Mouse (Mus musculus) myocyte (in vitro differentiated cells): Measurements from ENCODE around the gene Rpl41. TPM values are rescaled to one million over a fixed set of nuclear protein-coding genes. Genes with fewer than 3 reads are reported as not detected.

ENCODE experiments used
- H3K27me3 ChIP-seq: one replicate; pipeline ENCODE4 v1.6.1; 2011; ENCODE audit not compliant: control insufficient read depth, insufficient read depth, insufficient read length
- H3K36me3 ChIP-seq: one replicate; pipeline ENCODE4 v1.6.1; 2011; ENCODE audit not compliant: control insufficient read depth, insufficient read depth
- H3K4me2 ChIP-seq: one replicate; pipeline ENCODE4 v1.6.1; 2011; ENCODE audit warnings: low read depth, control low read depth
- H3K4me3 ChIP-seq: one replicate; pipeline ENCODE4 v1.5.1; 2011; ENCODE audit warnings: mild to moderate bottlenecking, control low read depth, moderate library complexity
- H3K79me2 ChIP-seq: one replicate; pipeline ENCODE4 v1.6.1; 2011; ENCODE audit not compliant: control insufficient read depth, insufficient read depth
- H3ac ChIP-seq: one replicate; pipeline ENCODE4 v1.6.1; 2011; ENCODE audit not compliant: control insufficient read depth, insufficient read length
- CEBPB ChIP-seq: IDR thresholded peaks from 2 replicates; pipeline ENCODE4 v1.6.1; 2011; ENCODE audit warnings: mild to moderate bottlenecking, moderate library complexity; ENCODE audit not compliant: poor library complexity, insufficient read depth, severe bottlenecking
- E2F4 ChIP-seq: IDR thresholded peaks from one replicate; pipeline ENCODE4 v1.6.1; 2011; ENCODE audit warnings: mild to moderate bottlenecking, control low read depth, moderate library complexity; ENCODE audit not compliant: insufficient read depth
- MAX ChIP-seq: IDR thresholded peaks from one replicate; pipeline ENCODE4 v1.6.1; 2011; ENCODE audit warnings: low read depth, mild to moderate bottlenecking, control low read depth
- MYOD1 ChIP-seq, 3 experiments: IDR thresholded peaks; one replicate each; pipeline ENCODE4 v1.6.1; 2011; ENCODE audit warnings: control low read depth in 2 of 3, low read depth in 2 of 3, mild to moderate bottlenecking in 2 of 3, moderate library complexity in 1 of 3; ENCODE audit not compliant: insufficient read length in 2 of 3, control insufficient read depth in 1 of 3
- MYOG ChIP-seq, 3 experiments: IDR thresholded peaks; one replicate each; pipeline ENCODE4 v1.6.1; 2011; ENCODE audit warnings: control low read depth in 2 of 3, low read depth in 2 of 3, mild to moderate bottlenecking in 2 of 3; ENCODE audit not compliant: insufficient read length in 2 of 3, control insufficient read depth in 1 of 3, insufficient read depth in 1 of 3
- POLR2A ChIP-seq: IDR thresholded peaks from one replicate; pipeline ENCODE4 v1.6.1; 2011; ENCODE audit warnings: low read depth, mild to moderate bottlenecking, control low read depth, moderate library complexity; ENCODE audit not compliant: insufficient read length
- POLR2AphosphoS2 ChIP-seq: IDR thresholded peaks from one replicate; pipeline ENCODE4 v1.6.1; 2011; ENCODE audit warnings: low read depth, control low read depth; ENCODE audit not compliant: insufficient read length
- REST ChIP-seq: IDR thresholded peaks from one replicate; pipeline ENCODE4 v1.6.1; 2011; ENCODE audit warnings: mild to moderate bottlenecking, control low read depth, moderate library complexity; ENCODE audit not compliant: insufficient read depth, insufficient read length
- SRF ChIP-seq: IDR thresholded peaks from one replicate; pipeline ENCODE4 v1.6.1; 2011; ENCODE audit warnings: low read depth; ENCODE audit not compliant: control insufficient read depth, insufficient read length
- TCF12 ChIP-seq: IDR thresholded peaks from one replicate; pipeline ENCODE4 v1.6.1; 2011; ENCODE audit warnings: mild to moderate bottlenecking, control low read depth; ENCODE audit not compliant: poor library complexity, insufficient read depth, severe bottlenecking
- TCF3 ChIP-seq: IDR thresholded peaks from one replicate; pipeline ENCODE4 v1.6.1; 2011; ENCODE audit warnings: low read depth, control low read depth; ENCODE audit not compliant: insufficient read length
- USF1 ChIP-seq: IDR thresholded peaks from one replicate; pipeline ENCODE4 v1.6.1; 2011; ENCODE audit warnings: low read depth, mild to moderate bottlenecking, control low read depth, moderate library complexity
- polyA plus RNA-seq: library from polyadenylated mRNA; unstranded; fragments of >200 nt; fragmentation: generic; extraction: Trizol; gene quantifications from one replicate; pipeline ENCODE4 v1.2.1, GENCODE M21; 2012; ENCODE audit warnings: missing spikeins

The Rpl41 gene
- polyA plus RNA-seq, 1 experiment, result 12,553 TPM

DNA sequence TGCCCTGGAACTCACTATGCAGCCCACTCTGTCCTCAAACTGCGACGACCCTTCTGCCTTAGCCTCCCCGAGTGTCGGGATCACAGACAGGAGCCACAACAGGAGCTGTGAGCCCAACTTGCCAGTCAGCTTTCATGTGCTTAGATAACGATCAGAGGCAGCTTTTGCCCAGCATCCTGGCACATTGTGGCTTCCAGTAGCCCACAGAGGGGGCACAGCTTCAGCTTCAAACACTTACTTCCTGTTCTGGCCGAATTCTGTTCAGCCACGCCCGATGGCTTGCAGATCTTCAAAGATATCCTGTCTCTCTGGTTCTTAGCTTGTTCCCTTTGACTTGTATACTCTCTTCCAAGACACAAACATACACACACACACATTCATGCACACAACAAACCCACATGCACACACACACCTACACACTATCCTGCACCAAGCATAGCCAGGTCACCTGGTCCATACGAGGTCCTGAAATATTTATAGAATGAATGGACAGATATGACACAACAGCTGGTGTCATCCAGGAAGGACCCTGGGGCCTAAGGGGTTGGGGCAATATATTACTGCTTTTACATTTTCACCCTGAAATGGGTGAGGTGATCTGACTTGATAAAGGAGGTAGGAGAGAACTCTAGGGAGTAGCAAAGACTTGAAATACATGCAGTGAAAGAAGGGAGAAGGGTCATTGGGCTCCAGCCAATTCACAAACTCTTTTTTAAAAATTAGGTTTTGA is 44.3 kb downstream of the Rpl41 start:
- Histone ChIP-seq H3K79me2 (no peaks in the 10 kb centered on the region), H3ac (no peak overlapping the region), H3K27me3 (no peaks in the 10 kb centered on the region), H3K36me3 (peaks cover 8% of the 10 kb centered on the region), H3K4me2 (peak overlapping the region; percentile 25), H3K4me3 (no peak overlapping the region)
- TF ChIP-seq TCF3 (no peak), MYOG (IDR thresholded peaks at IDR 0.05; ENCODE audit: control insufficient read depth in 1 of 3, insufficient read depth in 1 of 3, insufficient read length in 2 of 3, low read depth in 2 of 3) (peak in 1 of 3 experiments; percentile 4), CEBPB (no peak), REST (no peak)

DNA sequence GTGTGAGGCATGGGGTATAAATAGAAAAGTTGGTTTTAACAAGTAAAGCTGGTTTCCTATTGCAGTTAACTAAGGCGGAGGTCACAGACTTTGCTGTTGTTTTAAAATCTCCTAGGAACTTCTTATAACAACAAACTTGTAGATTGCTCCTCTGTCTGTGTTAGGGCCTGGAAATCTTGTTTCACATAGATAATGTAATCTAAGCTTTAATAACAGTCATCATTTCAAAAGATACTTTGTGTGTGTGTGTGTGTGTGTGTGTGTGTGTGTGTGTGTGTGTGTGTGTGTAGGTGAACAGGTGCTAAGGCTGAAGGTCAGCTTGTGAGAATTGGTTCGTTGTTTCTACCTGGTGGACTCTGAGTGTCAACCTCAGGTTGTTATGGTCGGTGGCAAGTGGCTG is 45.1 kb downstream of the Rpl41 start:
- Histone ChIP-seq H3K4me3 (no peak overlapping the region), H3K36me3 (peaks cover under 1% of the 10 kb centered on the region), H3K27me3 (no peaks in the 10 kb centered on the region), H3K79me2 (no peaks in the 10 kb centered on the region), H3ac (no peak overlapping the region), H3K4me2 (peak overlapping the region; percentile 25)
- TF ChIP-seq USF1 (no peak), POLR2AphosphoS2 (no peak), MYOD1 (IDR thresholded peaks at IDR 0.05; ENCODE audit: control insufficient read depth in 1 of 3, insufficient read length in 2 of 3, low read depth in 2 of 3) (no peak), CEBPB (no peak), POLR2A (no peak), TCF3 (no peak), E2F4 (no peak), TCF12 (no peak), SRF (no peak), REST (no peak), MAX (no peak), MYOG (IDR thresholded peaks at IDR 0.05; ENCODE audit: control insufficient read depth in 1 of 3, insufficient read depth in 1 of 3, insufficient read length in 2 of 3, low read depth in 2 of 3) (no peak)

DNA sequence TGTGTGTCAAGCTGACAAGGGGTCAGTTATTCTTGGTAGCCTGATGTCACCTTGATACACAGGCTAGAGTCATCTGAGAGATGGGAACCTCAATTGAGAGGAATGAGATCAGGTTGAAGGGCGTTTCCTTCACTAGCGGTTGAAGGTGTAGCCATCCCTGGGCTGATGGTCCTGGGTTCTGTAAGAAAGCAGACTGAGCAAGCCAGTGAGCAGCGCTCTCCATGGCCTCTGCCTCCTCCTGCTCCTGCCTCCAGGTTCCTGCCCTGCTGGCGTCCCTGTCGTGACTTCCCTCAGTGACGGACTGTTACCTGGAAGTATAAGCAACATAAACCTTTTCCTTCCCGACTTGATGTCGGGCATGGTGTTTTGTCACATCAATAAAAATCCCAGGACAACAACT is 45.6 kb downstream of the Rpl41 start:
- no peak for TF ChIP-seq USF1
- TF ChIP-seq TCF12, result no peak
- no peak for TF ChIP-seq SRF
- TF ChIP-seq REST, result no peak
- TF ChIP-seq MYOD1 (IDR thresholded peaks at IDR 0.05; ENCODE audit: control insufficient read depth in 1 of 3, insufficient read length in 2 of 3, low read depth in 2 of 3), result no peak
- no peak for TF ChIP-seq E2F4
- no peak for TF ChIP-seq POLR2A
- TF ChIP-seq POLR2AphosphoS2, result no peak
- no peak for TF ChIP-seq MAX
- TF ChIP-seq CEBPB, result no peak
- no peak for TF ChIP-seq TCF3
- no peak for TF ChIP-seq MYOG (IDR thresholded peaks at IDR 0.05; ENCODE audit: control insufficient read depth in 1 of 3, insufficient read depth in 1 of 3, insufficient read length in 2 of 3, low read depth in 2 of 3)
- Histone ChIP-seq H3K4me2 (peak overlapping the region; percentile 34), H3K36me3 (no peaks in the 10 kb centered on the region), H3K27me3 (no peaks in the 10 kb centered on the region), H3K4me3 (no peak overlapping the region), H3K79me2 (no peaks in the 10 kb centered on the region), H3ac (no peak overlapping the region)

DNA sequence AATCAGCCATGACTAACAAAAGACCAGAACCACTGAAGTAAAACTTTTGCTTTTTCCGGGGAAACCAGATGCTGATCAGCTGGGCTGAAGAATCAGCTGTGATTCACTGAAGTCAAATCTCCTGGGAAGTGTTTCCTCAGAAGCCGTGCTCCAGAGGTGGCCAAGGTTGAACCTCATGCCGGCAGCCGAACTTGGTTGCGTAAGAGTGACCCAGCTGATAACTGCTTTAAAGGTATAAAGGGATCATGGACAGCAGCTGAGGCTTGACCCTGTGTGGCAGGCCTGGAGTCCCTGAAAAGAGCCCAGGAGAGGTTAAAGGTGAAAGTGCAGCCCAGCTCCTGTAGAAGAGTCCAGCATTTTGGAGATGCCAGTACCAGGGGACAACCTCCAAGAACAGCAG is 46.8 kb downstream of the Rpl41 start:
- H3K27me3 ChIP-seq, result no peaks in the 10 kb centered on the region
- no peak overlapping the region for H3K4me3 ChIP-seq
- H3ac ChIP-seq, result no peak overlapping the region
- no peaks in the 10 kb centered on the region for H3K36me3 ChIP-seq
- TF ChIP-seq CEBPB, result peak; percentile 72
- TF ChIP-seq USF1, result no peak
- no peak overlapping the region for H3K4me2 ChIP-seq
- no peaks in the 10 kb centered on the region for H3K79me2 ChIP-seq

DNA sequence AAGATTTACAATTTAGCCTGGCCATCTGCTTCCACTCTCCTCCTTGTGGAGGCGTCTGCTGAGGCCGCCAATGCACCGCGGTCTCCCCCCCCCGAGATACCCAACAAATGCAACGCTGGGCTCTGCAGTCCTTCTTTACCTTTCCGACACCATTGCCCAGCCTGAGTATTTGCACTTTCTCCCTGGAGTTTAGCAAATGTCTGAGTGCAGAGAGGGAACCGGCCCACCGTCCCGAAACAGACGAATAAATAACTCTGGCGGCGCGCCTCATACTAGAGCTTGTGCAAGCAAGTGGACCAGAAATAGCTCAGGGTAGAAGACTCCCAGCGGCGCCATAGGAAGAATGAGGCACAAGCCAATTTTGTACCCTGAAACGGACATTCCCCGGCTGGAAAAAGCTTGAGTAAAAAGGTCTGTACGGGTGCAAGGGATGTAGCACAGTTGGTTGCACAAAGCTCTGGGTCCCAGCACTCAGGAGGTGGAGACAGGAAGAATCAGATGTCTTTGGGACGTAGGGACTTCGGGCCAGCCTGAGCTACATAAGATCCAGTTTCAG is 49.9 kb downstream of the Rpl41 start:
- H3K27me3 ChIP-seq, result no peaks in the 10 kb centered on the region
- no peak for TF ChIP-seq USF1
- TF ChIP-seq TCF12, result no peak
- no peak for TF ChIP-seq E2F4
- no peak for TF ChIP-seq MYOG (IDR thresholded peaks at IDR 0.05; ENCODE audit: control insufficient read depth in 1 of 3, insufficient read depth in 1 of 3, insufficient read length in 2 of 3, low read depth in 2 of 3)
- no peak for TF ChIP-seq TCF3
- TF ChIP-seq MYOD1 (IDR thresholded peaks at IDR 0.05; ENCODE audit: control insufficient read depth in 1 of 3, insufficient read length in 2 of 3, low read depth in 2 of 3), result no peak
- TF ChIP-seq POLR2AphosphoS2, result no peak
- no peak for TF ChIP-seq CEBPB
- no peak for TF ChIP-seq POLR2A
- TF ChIP-seq SRF, result no peak
- TF ChIP-seq MAX, result no peak
- TF ChIP-seq REST, result no peak
- H3ac ChIP-seq, result peak overlapping the region; percentile 20
- peaks cover 19% of the 10 kb centered on the region for H3K79me2 ChIP-seq
- peak overlapping the region; percentile 81 for H3K4me2 ChIP-seq
- peak overlapping the region; percentile 98 for H3K4me3 ChIP-seq
- no peaks in the 10 kb centered on the region for H3K36me3 ChIP-seq
